Mouse (Mus musculus): ENCODE results near the gene Mmp9.

Mmp9 gene

GRCm38 (mm10) chr2:164956195-164956594 lies 15.6 kb downstream of the Mmp9 start:
- no peak for DNase-seq

- no peak for DNase-seq
These were observed 17.2 kb downstream of the Mmp9 start for GRCm38 (mm10) chr2:164957548-164958315.

DNA sequence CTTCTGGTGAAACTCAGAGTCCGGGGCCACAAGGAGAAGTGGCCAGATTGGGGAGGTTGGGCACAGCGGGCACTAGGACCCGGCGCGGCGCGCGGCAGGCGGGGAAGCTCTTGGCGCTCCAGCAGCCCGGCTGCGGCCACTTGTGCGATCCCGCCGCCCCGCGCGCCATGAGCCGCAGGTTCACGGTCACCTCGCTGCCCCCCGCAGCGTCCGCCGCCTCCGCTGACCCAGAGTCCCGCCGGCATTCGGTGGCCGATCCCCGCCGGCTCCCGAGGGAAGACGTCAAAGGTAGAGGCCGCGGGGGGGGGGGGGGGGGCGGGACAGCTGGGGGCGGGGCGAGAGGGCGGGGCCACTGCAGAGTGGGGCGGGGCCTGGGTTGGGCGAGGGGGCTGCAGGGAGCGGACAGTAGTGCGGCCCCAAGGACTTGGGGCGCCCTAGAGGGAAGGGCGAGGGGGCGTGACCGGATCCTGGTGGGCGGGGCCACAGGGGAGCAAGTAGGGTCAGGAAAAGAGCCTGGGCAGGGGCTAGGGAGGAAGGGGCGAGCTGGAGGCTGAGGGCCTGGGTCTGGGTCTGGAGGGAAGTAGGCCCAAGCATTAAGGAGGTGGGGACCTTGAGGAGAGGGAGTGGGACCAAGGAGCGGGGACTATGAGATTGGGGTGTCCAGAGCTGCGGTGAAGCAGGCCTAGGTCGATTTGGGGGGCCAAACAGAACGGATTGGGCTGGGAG lies 20.3 kb downstream of the Mmp9 start, which contains the start of gene Slc12a5:
Slc12a5 (plus strand) TSS at position 87 of the 726 bp plus-strand sequence.
- DNase-seq = peak; percentile 74

GRCm38 (mm10) chr2:164961506-164962182 lies 21.1 kb downstream of the Mmp9 start:
- DNase-seq = peak; percentile 92

DNA sequence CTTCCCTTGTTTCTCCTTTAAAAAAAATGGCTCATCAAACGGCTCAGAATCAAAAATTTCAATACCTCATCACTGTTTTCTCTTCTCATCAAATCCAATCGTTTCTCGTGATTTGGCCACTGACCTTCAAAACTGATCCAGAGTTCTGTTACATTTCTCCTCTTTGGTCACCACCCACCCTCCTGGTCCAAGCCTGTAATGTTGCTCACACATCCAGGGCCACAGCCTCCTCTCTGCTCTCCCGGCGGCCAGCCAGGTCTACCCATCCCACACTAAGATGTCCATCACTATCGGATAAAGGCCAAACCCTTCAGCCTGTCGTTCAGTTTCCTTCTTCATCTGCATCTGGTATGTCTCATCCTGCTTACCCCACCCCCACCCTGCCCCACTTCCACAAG lies 21.6 kb downstream of the Mmp9 start:
- no peak for DNase-seq

GRCm38 (mm10) chr2:164964242-164964894 lies 23.8 kb downstream of the Mmp9 start:
- peak; percentile 75 for DNase-seq

DNA sequence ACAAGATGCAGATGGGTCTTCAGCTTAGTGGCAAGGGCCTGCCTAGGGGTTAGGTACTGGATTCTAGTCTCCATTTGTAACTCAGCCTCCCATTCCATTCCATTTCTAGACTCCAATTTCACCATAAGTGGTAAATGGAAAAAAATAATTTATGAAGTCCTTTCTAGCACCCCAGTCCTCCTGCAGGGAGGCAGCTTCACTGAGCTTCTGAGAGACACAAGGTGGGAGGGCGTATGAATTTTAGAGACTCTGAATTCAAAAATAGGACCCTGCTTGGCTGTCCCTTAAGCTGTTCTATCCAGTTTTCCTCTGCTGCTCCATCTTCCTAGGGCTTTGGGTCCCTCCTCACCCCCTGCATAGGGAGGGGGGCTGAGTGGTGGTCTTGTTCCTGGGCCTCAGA lies 24.4 kb downstream of the Mmp9 start:
- DNase-seq = no peak

DNA sequence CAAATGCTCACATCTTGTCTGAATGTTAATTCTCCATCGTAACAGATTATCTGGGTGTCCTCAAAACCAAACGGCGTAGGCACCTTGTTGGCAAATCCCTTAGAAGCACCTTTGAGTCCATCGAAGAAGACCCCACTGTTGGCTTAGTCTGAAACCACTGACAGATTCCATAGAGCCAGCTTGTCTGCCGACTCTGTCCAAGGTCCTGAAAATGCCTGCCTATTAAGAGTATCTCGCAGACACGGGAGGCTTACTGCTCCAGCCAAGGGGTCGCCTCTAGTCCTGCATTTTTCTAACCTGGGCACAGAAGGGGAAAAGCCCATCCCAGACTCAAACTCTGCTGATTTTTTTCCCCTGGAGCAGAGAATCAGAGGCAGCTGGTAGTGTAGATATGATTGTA lies 25.8 kb downstream of the Mmp9 start:
- no peak for DNase-seq

- no peak for DNase-seq
These were observed 26.6 kb downstream of the Mmp9 start for GRCm38 (mm10) chr2:164967193-164967592.

GRCm38 (mm10) chr2:164967761-164968440 lies 27.3 kb downstream of the Mmp9 start:
- peak; percentile 76 for DNase-seq

- DNase-seq = peak; percentile 70
These were observed 27.9 kb downstream of the Mmp9 start for GRCm38 (mm10) chr2:164968451-164968851.

DNA sequence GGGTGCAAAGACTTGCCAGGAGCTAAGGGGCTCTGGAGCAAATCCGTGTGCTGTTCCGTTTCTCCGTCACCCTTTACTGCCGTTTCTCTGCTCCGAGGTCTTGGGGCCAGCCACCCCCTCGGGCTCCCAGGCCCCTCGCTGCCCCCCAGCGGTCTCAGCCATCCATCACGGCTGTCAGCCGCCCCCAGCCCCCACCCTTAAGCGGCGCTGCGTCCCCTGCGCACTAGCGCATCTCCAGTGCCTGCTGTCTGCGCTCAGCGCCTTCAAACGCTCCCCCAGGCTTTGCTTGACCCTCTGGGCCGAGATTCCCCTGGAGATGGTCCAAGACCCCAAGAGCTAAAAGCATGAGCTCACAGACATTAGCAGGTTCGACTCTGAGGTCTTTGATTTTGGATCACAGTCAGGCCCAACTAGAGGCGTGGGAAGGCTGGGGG lies 28.8 kb downstream of the Mmp9 start:
- DNase-seq = peak; percentile 52

DNA sequence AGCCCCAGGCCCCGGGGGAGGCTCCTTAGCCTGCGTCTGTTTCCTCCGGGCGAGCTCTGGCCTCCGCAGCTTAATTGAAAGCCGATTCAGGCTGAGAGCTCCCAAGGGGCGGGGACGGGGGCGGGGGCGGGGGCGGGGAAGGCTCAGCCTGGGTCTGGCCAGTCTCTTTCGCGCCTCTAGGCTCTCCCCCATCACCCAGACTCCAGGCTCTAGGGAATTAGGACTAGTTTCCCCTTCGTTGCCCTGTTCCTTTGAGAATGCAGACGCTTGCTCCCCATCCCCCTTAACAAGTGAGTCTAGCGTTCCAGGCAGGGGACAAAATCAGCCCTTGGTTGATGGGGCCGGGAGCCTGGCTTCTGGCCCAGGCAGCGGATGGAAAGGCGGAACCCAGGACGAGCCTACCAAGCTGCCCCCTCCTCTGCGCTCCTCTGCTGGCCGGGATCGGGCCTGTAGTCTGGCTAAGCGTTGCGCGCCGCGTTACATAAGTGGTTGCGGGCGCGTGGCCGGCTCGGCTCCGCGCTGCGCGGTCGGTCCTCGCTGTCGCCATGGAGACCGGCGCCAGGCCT lies 30.1 kb downstream of the Mmp9 start:
- peak; percentile 60 for DNase-seq

DNA sequence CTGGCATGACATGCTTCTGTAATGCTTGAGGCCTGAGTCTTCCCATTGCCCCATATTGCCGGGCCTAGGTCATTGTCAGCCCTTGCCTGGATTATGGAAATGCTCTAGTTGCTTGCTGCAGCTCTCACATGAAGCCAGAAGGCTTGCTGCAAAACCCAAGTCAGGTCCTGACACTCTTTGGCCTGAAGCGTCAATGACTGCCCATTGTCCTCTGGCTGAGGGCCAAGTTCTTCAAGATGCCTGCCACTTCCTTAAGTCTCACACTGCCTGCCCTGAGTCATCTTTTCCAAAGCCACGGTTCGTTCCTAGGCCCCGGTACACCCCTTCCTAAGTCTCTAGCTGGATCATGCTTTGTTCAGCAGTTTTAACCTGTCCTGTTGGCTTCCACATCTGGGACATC lies 32.1 kb downstream of the Mmp9 start:
- DNase-seq = no peak

- no peak for DNase-seq
These were observed 35.0 kb downstream of the Mmp9 start for GRCm38 (mm10) chr2:164975611-164976010.

DNA sequence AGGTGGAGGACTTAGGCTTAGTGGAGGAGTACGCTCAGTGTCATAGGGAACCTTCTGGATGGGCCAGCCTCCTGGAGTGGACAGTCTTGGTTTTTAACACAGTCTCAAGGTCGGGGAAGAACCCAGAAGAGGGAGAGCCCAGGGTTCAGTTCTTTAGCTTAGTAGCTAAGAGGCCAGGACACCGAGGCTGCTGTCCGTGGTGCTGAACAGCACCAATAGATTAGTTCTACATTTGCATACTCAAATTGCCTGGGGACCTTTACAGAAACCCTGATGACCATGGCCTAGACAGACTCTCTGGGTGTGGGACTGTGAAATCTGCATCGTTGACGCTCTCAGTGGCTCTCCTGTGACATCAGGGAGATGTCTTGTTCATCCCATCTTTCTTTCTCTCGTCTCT lies 39.2 kb downstream of the Mmp9 start:
- DNase-seq = no peak

- DNase-seq = no peak
These were observed 45.4 kb downstream of the Mmp9 start for GRCm38 (mm10) chr2:164985962-164986361.

DNA sequence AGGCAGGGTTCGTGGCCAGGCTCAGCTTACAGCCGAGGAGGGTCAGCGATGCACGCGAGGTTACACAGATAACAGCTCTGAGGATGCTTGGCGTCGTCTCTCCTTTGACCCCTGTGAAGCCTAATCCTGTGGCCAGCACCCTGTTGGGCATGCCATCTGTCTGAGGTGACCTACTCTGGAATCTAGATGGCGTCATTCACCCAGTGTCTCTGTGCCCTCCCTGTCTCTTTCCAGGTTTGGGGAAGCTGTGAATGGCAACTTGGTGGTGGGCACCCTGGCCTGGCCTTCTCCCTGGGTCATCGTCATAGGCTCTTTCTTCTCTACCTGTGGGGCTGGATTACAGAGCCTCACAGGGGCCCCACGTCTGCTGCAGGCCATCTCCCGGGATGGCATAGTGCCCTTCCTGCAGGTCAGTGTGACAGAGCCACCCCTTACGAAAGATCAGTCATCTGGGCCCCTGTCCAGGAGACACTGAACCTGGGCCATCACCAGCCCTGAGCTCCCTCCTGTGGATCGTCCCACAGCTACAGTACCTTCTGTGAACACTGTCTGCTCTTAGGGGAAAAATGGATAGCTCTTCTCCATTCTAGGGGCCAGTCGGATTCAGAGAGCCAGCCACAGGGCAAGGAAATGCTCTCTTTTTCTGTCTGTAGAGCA lies 45.9 kb downstream of the Mmp9 start:
- no peak for DNase-seq

DNA sequence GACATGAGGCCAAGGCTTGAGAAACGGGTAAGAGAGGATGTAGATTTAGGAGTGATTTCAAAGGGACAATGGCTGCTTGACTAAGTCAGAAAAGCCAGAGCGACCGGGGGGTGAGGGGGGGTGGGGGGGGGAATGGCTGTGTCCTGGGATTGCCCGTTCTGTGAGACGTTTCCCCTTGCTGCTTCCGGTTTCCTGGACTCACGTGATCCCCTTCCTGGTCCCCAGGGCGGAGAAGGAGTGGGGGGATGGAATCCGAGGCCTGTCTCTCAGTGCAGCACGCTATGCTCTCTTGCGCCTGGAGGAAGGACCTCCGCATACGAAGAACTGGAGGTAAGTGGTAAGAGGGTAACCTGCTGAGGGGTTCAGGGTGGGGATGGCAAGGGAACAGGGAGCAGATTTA lies 48.2 kb downstream of the Mmp9 start:
- no peak for DNase-seq

GRCm38 (mm10) chr2:164991111-164991510 lies 50.5 kb downstream of the Mmp9 start:
- no peak for DNase-seq

DNA sequence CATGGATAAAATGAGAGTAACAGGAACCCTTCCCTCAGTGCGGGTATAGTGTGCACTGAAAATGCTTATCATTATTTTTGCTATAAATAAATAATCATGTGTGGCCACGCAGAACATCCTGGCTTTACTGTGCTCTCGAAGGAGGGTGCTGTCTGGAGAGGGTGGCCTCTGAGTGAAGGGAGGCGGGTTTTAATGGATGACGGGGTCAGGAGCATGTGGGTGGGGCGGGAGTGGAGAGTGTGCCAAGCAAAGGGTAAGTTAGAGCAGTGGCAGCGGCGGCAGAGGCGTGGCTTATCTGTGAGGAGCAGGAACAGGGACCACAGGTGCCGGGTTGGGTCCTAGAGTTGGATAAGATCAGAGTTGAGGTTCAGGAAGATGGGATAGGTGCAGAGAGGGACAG lies 51.2 kb downstream of the Mmp9 start:
- no peak for DNase-seq

GRCm38 (mm10) chr2:164994156-164994555 lies 53.6 kb downstream of the Mmp9 start:
- DNase-seq = no peak
